Mouse (Mus musculus): ENCODE results near the gene Slc2a5.
A peak's percentile ranks its signal among the peaks of the same experiment; 100 is the strongest.

The Slc2a5 gene

DNA sequence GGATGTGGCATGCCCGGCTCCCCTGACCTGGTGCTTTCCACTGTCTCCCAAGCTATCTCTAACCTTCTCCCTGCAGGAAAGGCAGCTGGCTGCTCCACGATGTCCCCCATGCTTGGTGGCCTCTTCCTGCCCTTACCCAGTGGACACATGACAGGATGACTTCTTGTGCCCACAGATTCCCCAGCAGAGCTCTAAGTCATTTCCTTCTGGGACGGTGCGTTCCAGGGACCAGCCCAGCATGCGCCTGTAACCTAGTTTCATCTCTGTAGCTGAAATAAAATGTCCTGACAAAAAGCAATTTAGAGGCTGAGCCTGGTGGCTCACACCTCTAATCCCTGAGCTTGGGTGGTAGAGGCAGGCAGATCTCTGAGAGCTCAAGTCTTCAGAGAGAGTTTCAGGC is 12.4 kb upstream of the Slc2a5 start:
- no peak for DNase-seq

DNA sequence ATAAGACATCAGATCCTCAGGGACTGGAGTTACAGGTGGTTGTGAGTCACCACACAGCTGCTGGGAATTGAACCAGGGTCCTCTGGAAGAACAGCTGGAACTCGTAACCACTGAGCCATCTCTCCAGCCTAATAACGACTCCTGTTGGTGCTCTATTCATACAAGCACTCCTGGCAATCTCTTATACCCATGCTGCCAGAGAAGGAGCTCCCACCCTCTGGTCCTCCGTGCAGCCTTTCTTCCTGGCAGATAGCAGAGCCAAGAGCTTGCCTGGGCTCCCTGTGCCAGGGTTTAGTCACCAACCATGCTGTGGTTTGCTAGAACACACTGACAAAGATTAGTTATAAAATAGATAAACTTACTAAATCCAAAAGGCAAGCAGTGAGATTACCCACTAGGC is 9.4 kb upstream of the Slc2a5 start:
- DNase-seq = no peak

DNA sequence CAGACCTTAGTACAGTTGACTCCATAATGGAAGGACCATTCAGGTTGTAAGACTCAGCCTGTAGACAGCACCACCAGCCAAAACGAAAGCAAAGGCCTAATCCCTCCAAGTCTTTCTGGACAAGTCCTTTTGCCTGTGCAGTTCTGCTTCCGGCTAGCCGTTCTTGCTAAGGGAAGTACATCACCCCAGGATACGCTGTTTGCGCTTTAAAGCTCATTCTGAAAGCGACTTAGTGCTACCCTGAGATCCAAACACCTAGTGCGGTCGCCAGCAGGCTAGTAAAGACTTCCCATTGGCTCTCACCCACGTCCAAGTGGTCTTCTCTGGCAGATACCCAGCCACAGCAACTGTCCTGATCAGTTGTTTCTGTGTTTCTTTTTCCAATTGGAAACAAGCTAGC is 8.7 kb upstream of the Slc2a5 start:
- DNase-seq = no peak

- peak; percentile 59 for DNase-seq
These were observed 6.2 kb upstream of the Slc2a5 start for GRCm38 (mm10) chr4:150112867-150113266.

DNA sequence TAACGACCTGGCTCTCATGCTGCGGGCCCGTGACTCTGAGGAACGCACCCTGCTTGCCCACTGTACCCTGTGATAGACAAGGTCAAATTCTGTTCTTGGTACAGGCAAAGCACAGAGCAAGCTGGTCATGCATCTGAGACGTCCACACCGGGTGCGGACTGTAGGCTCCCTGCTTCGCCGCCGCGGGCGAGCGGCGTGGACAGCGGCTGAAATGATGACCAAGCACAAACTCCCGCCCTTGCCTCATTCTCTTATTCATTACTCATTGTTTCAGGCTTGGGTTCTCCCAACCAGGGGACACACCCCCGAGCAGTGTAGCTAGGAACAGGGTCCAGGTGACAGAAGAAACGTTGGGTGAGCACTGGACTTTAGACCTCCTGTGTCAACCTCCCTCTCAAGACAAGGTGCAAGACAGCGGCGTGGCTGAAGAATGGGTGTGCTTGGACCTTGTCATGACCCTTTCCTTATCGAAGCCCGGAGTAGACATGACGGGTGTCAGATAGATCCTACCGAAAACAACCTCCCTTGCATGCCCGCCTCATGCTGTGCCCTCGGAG is 4.5 kb upstream of the Slc2a5 start:
- DNase-seq = no peak

DNA sequence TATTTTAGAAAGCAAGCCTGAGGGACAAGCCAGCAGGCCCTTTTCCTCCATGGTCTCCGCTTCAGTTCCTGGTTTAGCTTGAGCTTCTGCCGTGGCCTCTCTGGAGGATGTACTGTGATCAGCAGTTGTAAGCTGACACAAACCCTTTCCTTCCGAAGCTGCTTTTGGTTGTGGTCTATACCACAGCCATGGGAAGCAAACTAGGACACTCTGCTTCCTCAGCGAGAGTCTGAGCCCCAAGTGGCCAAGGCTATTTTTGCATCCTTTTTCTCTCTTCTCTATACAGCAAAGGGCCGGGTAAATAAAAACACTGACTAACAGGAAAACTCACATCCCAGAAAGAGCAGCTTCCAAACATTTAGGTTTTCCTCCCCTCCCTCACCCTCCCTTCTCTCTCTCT is 1.8 kb upstream of the Slc2a5 start:
- peak; percentile 25 for DNase-seq

DNA sequence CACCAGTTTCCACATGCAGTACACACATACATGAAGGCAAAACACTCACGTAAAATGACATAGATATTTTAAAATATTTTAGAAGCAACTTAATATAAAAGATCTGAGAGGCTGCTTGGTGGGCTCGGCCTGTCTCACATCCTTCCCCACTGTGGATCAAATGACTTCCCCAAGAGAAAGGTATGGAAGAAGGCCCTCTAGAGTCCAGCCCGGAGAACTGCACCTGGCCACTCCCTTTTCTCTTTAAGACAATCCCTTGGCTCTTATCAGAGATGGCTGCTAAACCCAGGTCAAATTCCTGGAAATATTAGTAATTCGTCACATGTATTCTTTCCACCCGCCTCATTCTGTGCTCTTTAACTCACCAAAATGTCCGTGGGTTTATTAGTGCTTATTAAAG is 920 bp upstream of the Slc2a5 start:
- DNase-seq = no peak

GRCm38 (mm10) chr4:150119640-150120039 is 557 bp downstream of the Slc2a5 start:
- no peak for DNase-seq

DNA sequence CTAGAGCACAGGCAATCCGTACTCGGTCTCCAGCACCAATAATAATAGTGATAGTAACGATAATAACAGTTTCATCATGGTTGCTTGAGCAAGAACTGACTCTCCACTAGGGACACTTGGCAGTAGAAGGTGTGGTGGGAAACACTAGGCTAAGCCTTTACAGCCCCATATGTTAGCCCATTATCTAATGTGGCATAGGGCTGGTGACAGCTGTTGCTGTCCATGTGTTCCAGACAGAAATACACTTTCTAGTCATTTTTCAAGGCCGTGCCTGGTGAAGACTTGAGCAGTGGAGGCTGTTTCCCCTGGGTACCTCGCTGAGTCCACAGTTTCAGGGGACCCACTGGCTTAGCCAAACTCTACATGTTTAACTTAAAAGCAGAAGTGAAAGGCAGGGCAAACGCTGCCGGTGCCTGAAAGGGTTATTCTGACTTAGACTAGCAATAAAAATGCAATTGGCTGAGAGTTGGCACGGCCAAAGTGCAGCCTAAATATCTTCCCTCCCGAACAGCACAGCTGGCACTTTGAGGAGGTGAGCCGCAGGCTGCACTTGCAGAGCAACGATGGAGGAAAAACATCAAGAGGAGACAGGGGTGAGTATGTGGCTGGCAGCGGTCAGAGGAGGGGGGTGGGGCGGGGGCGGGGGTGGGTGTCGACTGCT is 1.2 kb downstream of the Slc2a5 start:
- DNase-seq = no peak

DNA sequence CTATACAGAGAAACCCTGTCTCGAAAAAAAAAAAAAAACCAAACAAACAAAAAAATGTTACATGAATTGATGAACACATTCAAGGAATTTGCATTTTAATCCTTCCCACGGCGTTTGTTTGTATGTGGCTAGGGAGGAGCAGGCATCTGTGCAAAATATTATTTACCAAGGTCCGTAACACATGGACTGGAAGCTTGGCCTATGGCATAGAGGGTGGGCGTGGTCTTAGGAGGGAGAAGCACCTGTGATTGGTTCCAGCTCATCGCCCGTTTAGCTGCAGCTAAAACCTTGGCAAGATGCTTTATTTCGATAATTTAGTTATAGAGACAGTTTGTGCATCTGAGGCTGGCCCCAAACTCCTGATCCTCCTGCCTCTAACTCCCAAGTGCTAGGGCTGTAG is 2.3 kb downstream of the Slc2a5 start:
- DNase-seq = no peak

- DNase-seq = no peak
These were observed 3.4 kb downstream of the Slc2a5 start for GRCm38 (mm10) chr4:150122476-150122875.

DNA sequence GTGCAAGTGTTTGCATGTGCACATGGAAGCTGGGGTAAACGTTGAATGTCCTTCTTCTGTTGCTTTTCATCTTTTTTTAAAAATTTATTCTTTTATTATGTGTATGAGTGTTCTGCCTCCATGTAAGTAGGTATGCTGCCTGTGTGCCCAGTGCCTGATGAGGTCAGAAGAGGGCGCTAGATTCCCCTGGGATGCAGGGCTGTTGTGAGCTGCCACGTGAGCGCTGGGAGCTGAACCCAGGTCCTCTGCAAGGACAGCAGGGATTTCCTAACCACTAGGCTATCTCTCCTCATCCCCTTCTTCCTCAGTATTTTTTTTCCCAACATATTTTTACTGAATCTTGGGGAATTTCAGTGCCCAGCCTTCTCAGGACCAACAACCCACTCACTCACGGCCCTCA is 7.3 kb downstream of the Slc2a5 start:
- DNase-seq = no peak

GRCm38 (mm10) chr4:150127894-150128293 is 8.8 kb downstream of the Slc2a5 start:
- DNase-seq = no peak

GRCm38 (mm10) chr4:150128571-150128970 is 9.5 kb downstream of the Slc2a5 start:
- DNase-seq = no peak

DNA sequence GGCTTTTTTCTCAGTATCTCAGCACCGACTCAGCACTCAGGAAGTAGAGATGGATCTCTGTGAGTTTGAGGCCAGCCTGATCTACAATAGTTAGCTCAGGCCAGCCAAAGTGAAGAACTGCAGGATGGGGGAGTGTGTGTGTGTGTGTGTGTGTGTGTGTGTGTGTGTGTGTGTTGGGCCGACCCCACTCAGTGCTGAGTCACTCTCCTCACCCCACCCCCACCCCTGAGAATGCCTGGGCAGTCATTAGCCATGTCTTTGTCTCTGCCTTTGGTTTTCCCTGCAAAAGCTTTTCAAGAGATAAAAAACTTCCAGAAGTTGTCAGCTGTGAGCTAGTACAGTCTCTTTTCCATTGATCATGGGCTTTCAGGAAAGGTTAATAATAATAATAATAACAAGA is 11.6 kb downstream of the Slc2a5 start:
- DNase-seq = no peak

DNA sequence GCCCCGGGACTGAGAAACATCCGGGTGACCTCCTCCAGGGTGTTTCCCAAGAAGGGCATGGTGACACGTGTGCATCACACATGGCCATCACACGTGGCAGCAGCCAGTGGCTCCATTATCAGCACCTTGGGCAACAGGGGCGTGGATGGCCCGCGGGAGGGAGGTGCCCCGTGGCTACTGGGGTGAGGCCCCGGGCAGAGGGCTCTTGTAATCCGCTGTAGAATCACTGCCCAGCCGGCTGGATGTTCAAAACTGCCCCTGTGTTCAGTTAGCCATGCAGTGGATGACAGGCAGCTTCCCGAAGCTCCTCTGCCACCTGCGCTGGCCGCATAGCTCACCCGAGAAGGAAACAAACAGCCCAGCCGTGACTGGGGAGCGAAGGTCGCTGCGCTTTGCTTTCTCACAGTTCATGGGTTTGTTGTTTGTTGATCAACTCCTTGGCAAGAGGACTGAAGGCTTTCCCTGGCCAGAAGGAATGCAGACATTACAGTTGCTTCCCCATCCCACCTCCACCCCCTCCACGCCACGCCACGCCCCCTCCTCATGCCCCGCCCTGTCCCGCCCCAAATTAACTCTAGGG is 13.7 kb downstream of the Slc2a5 start:
- DNase-seq = no peak

DNA sequence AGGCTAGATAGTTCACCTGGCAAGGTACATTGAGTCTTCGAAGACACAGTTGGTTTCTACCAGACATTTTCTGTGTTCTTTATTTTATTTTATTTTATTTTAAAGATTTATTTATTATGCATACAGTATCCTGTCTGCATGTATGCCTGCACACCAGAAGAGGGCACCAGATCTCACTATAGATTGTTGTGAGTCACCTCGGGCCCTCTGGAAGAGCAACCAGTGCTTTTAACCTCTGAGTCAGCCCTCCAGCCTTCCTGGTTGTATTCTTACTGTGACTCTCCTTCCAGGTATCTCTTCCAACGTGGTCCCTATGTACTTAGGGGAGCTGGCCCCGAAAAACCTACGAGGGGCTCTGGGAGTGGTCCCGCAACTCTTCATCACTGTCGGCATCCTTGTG is 16.2 kb downstream of the Slc2a5 start:
- no peak for DNase-seq

DNA sequence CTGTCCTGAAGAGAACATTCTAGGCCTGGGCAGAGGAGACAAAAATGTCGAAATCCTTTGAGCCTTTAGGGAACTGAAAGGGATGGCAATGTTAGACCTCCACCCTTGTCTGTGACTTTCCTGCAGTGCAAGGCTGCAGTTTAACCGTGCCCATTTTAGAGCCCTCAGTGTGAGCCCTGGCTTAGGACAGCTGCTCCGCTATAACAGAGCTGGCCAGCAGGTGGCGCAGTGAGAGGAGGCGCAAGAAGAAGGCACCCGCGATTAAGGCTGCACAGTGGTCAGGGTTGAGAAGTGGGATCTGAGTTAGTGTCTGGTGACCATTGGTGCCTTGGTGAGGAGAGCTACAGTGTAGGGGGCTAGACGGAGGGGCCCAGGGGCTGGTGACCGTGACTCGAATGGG is 17.6 kb downstream of the Slc2a5 start:
- DNase-seq = peak; percentile 57

DNA sequence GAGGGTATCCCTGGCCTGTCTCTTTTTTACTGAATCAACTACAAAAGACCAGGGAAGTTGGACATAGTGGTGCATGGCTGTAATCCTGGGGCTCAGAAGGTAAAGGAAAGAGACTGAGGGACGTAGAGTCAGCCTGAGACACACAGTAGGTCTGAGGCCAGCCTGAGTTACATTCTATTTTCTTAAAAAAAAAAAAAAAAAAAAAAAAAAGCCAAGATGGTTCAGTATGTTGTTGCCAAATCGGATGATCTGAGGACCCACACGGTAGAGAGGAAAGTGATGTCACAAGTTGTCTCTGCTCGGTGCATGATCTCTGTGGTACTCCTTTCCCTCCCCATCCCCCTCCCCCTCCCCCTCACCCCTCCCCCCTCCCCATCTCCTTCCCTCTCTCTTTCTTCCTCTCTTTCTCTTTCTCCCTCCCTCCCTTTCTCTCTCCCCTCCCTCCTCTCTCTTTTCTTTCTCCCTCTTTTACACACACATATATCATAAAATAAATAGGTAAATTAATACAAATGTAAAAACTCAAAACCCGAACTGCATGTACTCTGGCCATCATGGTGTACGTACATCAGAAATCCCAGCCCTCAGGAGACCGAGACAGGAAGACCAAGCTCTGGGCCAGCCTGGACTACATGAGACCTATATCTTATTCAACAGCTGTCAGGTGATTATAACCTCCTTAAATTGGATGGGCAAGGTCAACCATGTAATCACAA is 18.4 kb downstream of the Slc2a5 start:
- DNase-seq = no peak

- peak; percentile 59 for DNase-seq
These were observed 19.0 kb downstream of the Slc2a5 start for GRCm38 (mm10) chr4:150138084-150138543.

- no peak for DNase-seq
These were observed 20.0 kb downstream of the Slc2a5 start for GRCm38 (mm10) chr4:150139090-150139489.

GRCm38 (mm10) chr4:150140346-150140745 is 21.3 kb downstream of the Slc2a5 start:
- no peak for DNase-seq

DNA sequence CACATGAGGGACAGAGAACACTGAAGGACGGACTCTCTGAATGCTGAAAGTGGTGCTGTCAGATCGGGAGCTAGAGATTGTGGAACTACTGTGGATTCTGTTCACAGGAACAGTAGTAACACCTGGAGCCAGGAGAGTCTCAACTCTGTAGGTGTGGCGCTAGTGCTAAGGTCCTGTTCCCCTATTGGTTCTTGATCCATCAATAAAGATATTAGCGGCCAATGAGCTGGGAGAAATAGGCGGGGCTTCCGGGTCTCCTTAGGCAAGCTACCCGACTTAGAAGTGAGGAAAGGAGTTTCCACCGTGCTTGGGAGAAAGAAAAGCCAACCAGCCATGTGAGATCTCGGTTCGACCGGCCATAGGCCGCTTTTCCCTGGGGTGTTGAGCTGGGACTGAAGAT is 25.2 kb downstream of the Slc2a5 start:
- no peak for DNase-seq

GRCm38 (mm10) chr4:150146286-150146685 is 27.2 kb downstream of the Slc2a5 start:
- no peak for DNase-seq
